Mouse (Mus musculus) heart, postnatal 0 days (tissue): Measurements from ENCODE around the gene E330021D16Rik. TPM values are rescaled to one million over a fixed set of nuclear protein-coding genes. Genes with fewer than 3 reads are reported as not detected.

ENCODE experiments used
- ATAC-seq: fragments of 200-750 bp; cut with Nextera tagmentation; 2 replicates; pipeline ENCODE4 v1.8.0; 2017; ENCODE audit warnings: low read depth, moderate number of reproducible peaks, moderate library complexity; ENCODE audit not compliant: insufficient read depth
- DNase-seq: peaks from one replicate; pipeline ENCODE4 v3.0.0-alpha.2; 2016; ENCODE audit warnings: low spot score
- H3K27ac ChIP-seq: fragments of 300-500 bp; sonication (generic); 2 replicates; pipeline ENCODE4 v1.5.1; 2014; ENCODE audit warnings: low read depth, mild to moderate bottlenecking
- H3K27me3 ChIP-seq: fragments of 300-500 bp; sonication (generic); 2 replicates; pipeline ENCODE4 v1.6.1; 2014; ENCODE audit warnings: low read length, mixed read lengths; ENCODE audit not compliant: control insufficient read depth, insufficient read depth
- H3K36me3 ChIP-seq: fragments of 300-500 bp; sonication (generic); replicated peaks from 2 replicates; pipeline ENCODE4 v1.6.1; 2014; ENCODE audit warnings: low read length, mixed read lengths; ENCODE audit not compliant: control insufficient read depth, insufficient read depth
- H3K4me1 ChIP-seq: fragments of 300-500 bp; sonication (generic); 2 replicates; pipeline ENCODE4 v1.6.1; 2014; ENCODE audit warnings: antibody characterized with exemption; ENCODE audit not compliant: control insufficient read depth, insufficient read depth
- H3K4me2 ChIP-seq: fragments of 300-500 bp; sonication (generic); 2 replicates; pipeline ENCODE4 v1.6.1; 2014; ENCODE audit warnings: low read depth, mild to moderate bottlenecking, low read length, moderate library complexity
- H3K4me3 ChIP-seq: fragments of 300-500 bp; sonication (generic); 2 replicates; pipeline ENCODE4 v1.5.1; 2014; ENCODE audit warnings: low read depth, low read length
- H3K9ac ChIP-seq: fragments of 300-500 bp; sonication (generic); replicated peaks from 2 replicates; pipeline ENCODE4 v1.6.1; 2014; ENCODE audit warnings: low read depth, low read length, mixed read lengths
- H3K9me3 ChIP-seq: fragments of 300-500 bp; sonication (generic); replicated peaks from 2 replicates; pipeline ENCODE4 v1.6.1; 2016; ENCODE audit warnings: low read length; ENCODE audit not compliant: control insufficient read depth
- CTCF ChIP-seq: IDR thresholded peaks from 2 replicates; pipeline ENCODE4 v1.5.1; 2016; ENCODE audit warnings: antibody characterized with exemption, control low read depth, low read depth
- EP300 ChIP-seq: IDR thresholded peaks from 2 replicates; pipeline ENCODE4 v1.6.1; 2016; ENCODE audit warnings: antibody characterized with exemption, low read depth
- WGBS: fragments of 180-500 bp; shearing (Covaris S2); extraction: QIAGEN DNeasy Blood & Tissue Kit; methylation state at CpG from one replicate; pipeline ENCODE4 v1.1.7; 2014; 5-methylcytosine and 5-hydroxymethylcytosine counted together
- polyA plus RNA-seq: library from polyadenylated mRNA; unstranded; fragments of >200 nt; fragmentation: Nextera tagmentation; extraction: Ambion mirVana; gene quantifications from 2 replicates; pipeline ENCODE4 v1.2.1, GENCODE M21; 2015
- total RNA-seq: library from RNA; depleted of rRNA; stranded (reverse); fragments of >200 nt; gene quantifications from 2 replicates; pipeline ENCODE4 v1.2.3, GENCODE M21; 2014; ENCODE audit warnings: low replicate concordance

The E330021D16Rik gene
- total and polyA plus RNA-seq, 2 experiments from 2014 or later = not detected

- no peak overlapping the region for H3K27ac ChIP-seq
- 64% methylated on average over 17 of the region's 17 CpGs for WGBS
These were observed 3.8 kb upstream of the E330021D16Rik start for GRCm38 (mm10) chr6:136418889-136419835.

GRCm38 (mm10) chr6:136418333-136418848 lies 3.0 kb upstream of the E330021D16Rik start:
- H3K4me1 ChIP-seq = peaks cover 7% of the 10 kb centered on the region
- H3K9me3 ChIP-seq = 0 out of 2 replicates have a peak, but pooled peaks cover 3% of the 10 kb centered on the region
- no peak overlapping the region for H3K4me3 ChIP-seq
- no peaks in the 10 kb centered on the region for H3K27me3 ChIP-seq
- no peak overlapping the region; the same call in 1 of the 2 replicates for H3K9ac ChIP-seq
- H3K27ac ChIP-seq = no peak overlapping the region
- WGBS = 17% methylated on average over 8 of the region's 8 CpGs
- no peak overlapping the region for H3K4me2 ChIP-seq
- DNase-seq (no peak), ATAC-seq (no peak; the same call in 1 of the 2 replicates)
- TF ChIP-seq EP300 = no peak
- TF ChIP-seq CTCF = no peak
- H3K36me3 ChIP-seq = no peaks in the 10 kb centered on the region

More at GRCm38 (mm10) chr6:136418889-136419835, 3.8 kb upstream of the E330021D16Rik start:
- no peaks in the 10 kb centered on the region for H3K36me3 ChIP-seq
- no peak overlapping the region for H3K4me2 ChIP-seq
- H3K9ac ChIP-seq = no peak overlapping the region; the same call in 1 of the 2 replicates
- ATAC-seq = no peak
- no peak overlapping the region for H3K4me3 ChIP-seq
- H3K27me3 ChIP-seq = no peaks in the 10 kb centered on the region
- no peak for DNase-seq
- no peak for TF ChIP-seq CTCF
- TF ChIP-seq EP300 = no peak
- H3K4me1 ChIP-seq = peaks cover 7% of the 10 kb centered on the region
- H3K9me3 ChIP-seq = no peaks in the 10 kb centered on the region

DNA sequence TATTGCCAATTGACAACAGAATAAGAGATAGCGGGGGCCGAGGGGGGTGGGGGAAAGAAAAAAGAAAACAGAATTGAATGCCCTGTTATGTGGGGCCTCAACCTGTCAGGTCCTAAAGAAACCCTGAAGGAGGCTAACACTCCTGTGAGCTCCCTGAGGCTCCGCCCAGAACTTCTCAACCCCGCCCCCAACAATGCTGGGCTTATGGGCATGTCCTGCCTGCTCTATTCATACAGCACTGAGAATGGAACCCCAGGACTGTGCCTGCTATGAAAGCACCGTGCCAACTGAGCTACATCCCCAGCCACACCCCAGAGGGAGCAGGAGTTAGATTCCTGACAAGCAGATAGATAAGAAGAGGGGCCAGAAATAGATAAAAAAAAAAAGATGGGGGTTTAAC lies 2.5 kb upstream of the E330021D16Rik start:
- H3K4me1 ChIP-seq = peaks cover 7% of the 10 kb centered on the region
- no peaks in the 10 kb centered on the region for H3K36me3 ChIP-seq
- DNase-seq = no peak
- ATAC-seq = no peak
- no peak overlapping the region for H3K9ac ChIP-seq
- H3K27ac ChIP-seq = no peak overlapping the region
- WGBS = 57% methylated on average over 5 of the region's 5 CpGs
- TF ChIP-seq EP300 (no peak), CTCF (no peak)
- no peaks in the 10 kb centered on the region for H3K27me3 ChIP-seq
- no peak overlapping the region for H3K4me2 ChIP-seq
- no peak overlapping the region for H3K4me3 ChIP-seq
- 0 out of 2 replicates have a peak, but pooled peaks cover 3% of the 10 kb centered on the region for H3K9me3 ChIP-seq

- H3K4me3 ChIP-seq = no peak overlapping the region
- no peaks in the 10 kb centered on the region for H3K36me3 ChIP-seq
- no peak overlapping the region for H3K9ac ChIP-seq
- no peaks in the 10 kb centered on the region for H3K27me3 ChIP-seq
- H3K27ac ChIP-seq = no peak overlapping the region
- WGBS = 77% methylated on average over 5 of the region's 5 CpGs
- H3K4me2 ChIP-seq = no peak overlapping the region
- no peak for DNase-seq
- no peak for ATAC-seq
- peaks cover under 1% of the 10 kb centered on the region for H3K4me1 ChIP-seq
- H3K9me3 ChIP-seq = 0 out of 2 replicates have a peak, but pooled peaks cover 3% of the 10 kb centered on the region
- TF ChIP-seq EP300 = no peak
- TF ChIP-seq CTCF = no peak
These were observed 1.5 kb downstream of the E330021D16Rik start for GRCm38 (mm10) chr6:136413856-136414362.

- Histone ChIP-seq H3K27ac (no peak overlapping the region), H3K4me1 (no peaks in the 10 kb centered on the region), H3K4me3 (no peak overlapping the region), H3K4me2 (no peak overlapping the region), H3K9me3 (no peaks in the 10 kb centered on the region), H3K36me3 (no peaks in the 10 kb centered on the region), H3K27me3 (no peaks in the 10 kb centered on the region), H3K9ac (no peak overlapping the region)
- TF ChIP-seq EP300 = no peak
- no peak for TF ChIP-seq CTCF
- 67% methylated on average over 2 of the region's 2 CpGs for WGBS
- DNase-seq (no peak), ATAC-seq (no peak)
These were observed 7.7 kb downstream of the E330021D16Rik start for GRCm38 (mm10) chr6:136407608-136408192.
